Mouse (Mus musculus): ENCODE data around the gene Zfhx3. TPM values are rescaled to one million over a fixed set of nuclear protein-coding genes. Genes with fewer than 3 reads are reported as not detected.

Zfhx3 gene
- polyA plus RNA-seq, 1 experiment from 2014 or later = 13.9 TPM

DNA sequence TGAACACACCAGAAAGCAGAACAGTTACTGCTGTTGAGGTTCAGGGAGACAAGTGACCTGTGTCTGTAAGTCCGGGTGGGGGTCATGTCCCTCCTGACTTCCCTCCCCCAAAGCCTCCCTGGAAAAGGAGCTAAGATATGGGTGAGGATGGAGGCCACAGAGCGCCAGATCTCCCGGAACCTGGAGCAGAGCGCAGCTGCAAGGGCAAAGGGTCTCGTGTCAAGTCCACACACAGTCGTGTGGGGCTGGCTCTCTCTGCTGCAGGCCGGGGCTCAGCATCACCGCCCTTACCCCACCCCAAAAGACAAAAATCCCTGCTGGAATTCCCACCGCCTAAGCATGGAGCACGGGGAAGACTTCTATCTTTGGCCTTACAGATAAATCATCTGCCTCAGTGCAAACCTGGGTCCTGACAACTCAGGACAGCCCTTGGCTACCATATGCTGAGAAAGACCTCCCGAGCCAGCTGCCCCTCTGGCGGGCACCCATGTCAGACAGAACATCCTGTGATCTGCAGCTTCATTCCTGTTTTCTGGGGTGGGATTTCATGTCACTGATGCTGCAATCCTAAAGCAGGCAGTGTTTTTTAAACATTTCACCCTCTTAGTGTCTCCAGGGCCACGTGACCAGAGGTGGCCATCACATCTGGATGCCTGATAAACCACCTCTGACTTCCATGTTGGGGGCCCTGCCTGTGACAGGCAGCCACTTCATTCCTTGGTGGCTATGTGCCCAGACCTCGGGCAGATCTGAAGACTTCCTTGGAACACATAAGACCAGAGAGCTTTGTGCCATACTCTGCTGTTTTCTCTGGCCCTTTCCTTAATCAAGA, 926.0 kb downstream of the Zfhx3 start:
- no peaks in the 10 kb centered on the region for H3K27me3 ChIP-seq
- H3K27ac ChIP-seq (replicated peaks) = no peak overlapping the region
- no peaks in the 10 kb centered on the region for H3K9me3 ChIP-seq (replicated peaks)
- 76% methylated on average over 14 of the region's 14 CpGs for WGBS
- no peaks in the 10 kb centered on the region for H3K36me3 ChIP-seq
- H3K4me1 ChIP-seq = peaks cover 18% of the 10 kb centered on the region; the same call in 1 of the 2 replicates
- ATAC-seq (ENCODE audit: insufficient number of reproducible peaks, low FRiP score, low TSS enrichment, low read depth) = no peak
- no peak overlapping the region for H3K9ac ChIP-seq
- no peak overlapping the region for H3K4me2 ChIP-seq (replicated peaks)
- H3K4me3 ChIP-seq (replicated peaks) = no peak overlapping the region

DNA sequence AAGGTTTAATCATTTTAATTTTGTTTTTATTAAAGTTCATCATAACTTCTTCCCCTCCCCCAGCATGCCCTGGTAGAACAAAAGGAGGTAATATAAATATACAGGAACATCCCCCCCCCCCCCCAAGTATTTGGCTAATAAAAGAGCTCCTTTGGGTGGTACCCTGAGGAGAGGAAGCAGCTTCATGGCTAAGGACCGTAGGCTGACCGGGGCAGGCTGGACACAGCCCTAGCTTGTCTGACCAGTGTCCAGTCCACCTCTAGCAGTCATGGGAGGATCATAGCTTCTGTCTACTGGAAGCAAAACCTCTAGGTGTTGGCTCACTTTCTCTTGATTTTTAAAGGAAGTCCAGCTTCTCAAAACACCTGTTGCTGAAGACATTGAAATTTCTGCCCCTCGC, 927.0 kb downstream of the Zfhx3 start:
- no peak overlapping the region for H3K9ac ChIP-seq
- H3K9me3 ChIP-seq (replicated peaks) = no peaks in the 10 kb centered on the region
- H3K27me3 ChIP-seq = no peaks in the 10 kb centered on the region
- H3K27ac ChIP-seq (replicated peaks) = no peak overlapping the region
- 73% methylated on average over 3 of the region's 3 CpGs for WGBS
- ATAC-seq (ENCODE audit: insufficient number of reproducible peaks, low FRiP score, low TSS enrichment, low read depth) = no peak
- no peak overlapping the region for H3K4me3 ChIP-seq (replicated peaks)
- H3K4me2 ChIP-seq (replicated peaks) = no peak overlapping the region
- peaks cover 17% of the 10 kb centered on the region; the same call in 1 of the 2 replicates for H3K4me1 ChIP-seq
- H3K36me3 ChIP-seq = no peaks in the 10 kb centered on the region

DNA sequence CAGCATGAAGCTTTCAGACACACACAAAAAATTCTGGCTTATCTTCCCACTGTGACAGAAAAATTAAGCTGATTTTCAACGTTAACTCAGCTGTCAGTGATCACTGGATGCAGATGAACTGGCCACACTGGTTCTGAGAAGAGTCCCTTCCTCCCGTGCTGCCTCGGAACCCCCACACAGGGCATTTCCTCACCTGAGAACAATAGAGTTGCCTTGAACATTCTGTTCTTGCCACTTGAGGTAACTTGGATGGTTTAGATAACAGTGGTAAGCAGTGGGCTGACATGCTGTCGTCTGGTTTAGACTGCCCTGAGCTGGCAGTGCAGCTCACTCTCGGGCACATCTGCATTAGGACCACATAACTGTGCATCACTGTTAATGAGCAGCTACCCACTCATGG, 927.5 kb downstream of the Zfhx3 start:
- Histone ChIP-seq H3K27ac (replicated peaks) (no peak overlapping the region), H3K9me3 (replicated peaks) (no peaks in the 10 kb centered on the region), H3K4me2 (replicated peaks) (no peak overlapping the region), H3K4me3 (replicated peaks) (no peak overlapping the region), H3K4me1 (peaks cover 17% of the 10 kb centered on the region; the same call in 1 of the 2 replicates), H3K36me3 (no peaks in the 10 kb centered on the region), H3K9ac (no peak overlapping the region), H3K27me3 (no peaks in the 10 kb centered on the region)
- 76% methylated on average over 5 of the region's 5 CpGs for WGBS
- ATAC-seq (ENCODE audit: insufficient number of reproducible peaks, low FRiP score, low TSS enrichment, low read depth) = no peak

DNA sequence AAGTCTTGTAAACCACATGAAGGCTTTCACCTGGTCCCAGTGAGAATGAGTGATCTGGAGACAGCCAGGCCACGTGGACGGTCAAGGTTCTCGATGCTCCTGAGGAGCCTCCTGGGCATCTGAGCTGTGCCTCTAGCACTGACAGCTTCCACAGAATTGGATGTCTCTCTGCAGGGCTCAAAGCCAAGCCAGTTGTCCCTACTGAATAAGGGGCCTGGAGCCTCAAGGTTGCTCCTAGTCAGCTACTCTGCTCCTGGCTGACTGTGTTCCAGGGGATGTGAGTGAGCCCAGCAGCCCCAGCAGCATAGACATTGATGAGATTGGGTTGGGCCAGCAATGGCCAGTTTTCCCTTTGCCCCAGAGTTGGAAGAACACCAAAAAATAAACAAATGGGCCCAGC, 927.9 kb downstream of the Zfhx3 start:
- H3K4me1 ChIP-seq = peaks cover 17% of the 10 kb centered on the region; the same call in 1 of the 2 replicates
- H3K27ac ChIP-seq (replicated peaks) = no peak overlapping the region
- no peaks in the 10 kb centered on the region for H3K9me3 ChIP-seq (replicated peaks)
- 81% methylated on average over 3 of the region's 3 CpGs for WGBS
- no peak overlapping the region for H3K4me2 ChIP-seq (replicated peaks)
- no peak for ATAC-seq (ENCODE audit: insufficient number of reproducible peaks, low FRiP score, low TSS enrichment, low read depth)
- H3K9ac ChIP-seq = no peak overlapping the region
- H3K36me3 ChIP-seq = no peaks in the 10 kb centered on the region
- no peak overlapping the region for H3K4me3 ChIP-seq (replicated peaks)
- H3K27me3 ChIP-seq = no peaks in the 10 kb centered on the region

DNA sequence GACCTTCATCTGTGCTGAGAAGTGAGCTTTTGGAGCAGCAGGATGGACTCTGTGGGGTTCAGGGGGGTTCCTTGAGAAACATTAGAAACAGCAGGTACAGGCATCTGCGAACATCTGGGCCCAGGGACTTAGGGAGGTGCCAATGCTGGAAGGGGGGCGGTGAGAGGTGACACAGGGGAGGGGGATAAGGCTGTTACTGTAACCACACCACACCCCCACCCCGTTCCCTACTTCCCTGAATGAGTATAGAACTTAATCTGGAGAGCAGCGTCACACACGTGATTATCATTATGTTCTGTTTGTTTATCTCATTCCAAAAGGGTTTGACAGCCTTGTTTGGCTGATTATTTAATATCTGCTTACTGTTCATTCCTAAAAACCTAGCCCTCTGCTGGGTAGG, 933.3 kb downstream of the Zfhx3 start:
- no peaks in the 10 kb centered on the region for H3K36me3 ChIP-seq
- WGBS = 75% methylated on average over 5 of the region's 5 CpGs
- no peak overlapping the region for H3K4me2 ChIP-seq (replicated peaks)
- peaks cover 9% of the 10 kb centered on the region; the same call in 1 of the 2 replicates for H3K4me1 ChIP-seq
- H3K27me3 ChIP-seq = no peaks in the 10 kb centered on the region
- H3K4me3 ChIP-seq (replicated peaks) = no peak overlapping the region
- H3K9me3 ChIP-seq (replicated peaks) = no peaks in the 10 kb centered on the region
- H3K27ac ChIP-seq (replicated peaks) = no peak overlapping the region
- no peak overlapping the region for H3K9ac ChIP-seq
- ATAC-seq (ENCODE audit: insufficient number of reproducible peaks, low FRiP score, low TSS enrichment, low read depth) = no peak

DNA sequence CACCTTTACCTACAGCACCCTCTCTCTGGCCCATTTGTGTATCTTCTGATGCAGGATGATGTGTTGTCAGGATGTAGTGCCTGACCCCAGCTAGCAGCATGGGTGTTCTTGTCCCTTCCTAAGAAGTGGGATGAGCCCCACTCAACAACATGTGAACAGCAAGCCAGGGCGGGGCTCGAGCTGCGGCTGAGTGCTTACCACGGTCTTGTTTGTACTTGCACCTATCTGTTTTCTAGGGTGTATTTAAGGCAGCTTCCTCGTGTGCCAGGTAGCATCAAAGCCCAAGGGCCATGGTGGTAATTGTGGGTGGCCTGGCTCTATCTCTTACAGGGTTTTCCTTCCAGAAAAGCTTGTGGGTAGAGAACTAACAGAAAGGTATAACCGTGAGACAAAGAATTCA, 937.7 kb downstream of the Zfhx3 start:
- 67% methylated on average over 6 of the region's 6 CpGs for WGBS
- Histone ChIP-seq H3K36me3 (no peaks in the 10 kb centered on the region), H3K27me3 (no peaks in the 10 kb centered on the region), H3K4me3 (replicated peaks) (no peak overlapping the region), H3K9me3 (replicated peaks) (no peaks in the 10 kb centered on the region), H3K9ac (no peak overlapping the region), H3K27ac (replicated peaks) (no peak overlapping the region), H3K4me1 (peaks cover 16% of the 10 kb centered on the region), H3K4me2 (replicated peaks) (no peak overlapping the region)
- no peak for ATAC-seq (ENCODE audit: insufficient number of reproducible peaks, low FRiP score, low TSS enrichment, low read depth)

DNA sequence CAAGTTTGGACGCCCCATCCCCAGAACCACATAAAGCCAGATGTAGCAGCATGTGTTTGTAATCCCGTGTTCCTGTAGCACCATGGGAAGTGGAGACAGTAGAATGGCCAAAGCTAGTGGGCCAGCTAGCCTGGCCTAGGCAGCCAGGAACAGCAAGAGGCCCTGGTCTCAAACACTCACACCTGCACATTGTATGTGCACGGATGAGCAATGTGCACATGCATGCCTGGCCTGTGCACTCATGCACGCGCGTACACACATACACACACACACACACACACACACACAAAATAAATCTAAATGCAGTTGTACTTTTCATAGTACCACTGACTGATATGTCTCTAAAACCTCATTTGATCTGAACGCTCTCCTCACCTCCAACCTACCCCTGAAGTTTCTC, 938.9 kb downstream of the Zfhx3 start:
- 88% methylated on average over 7 of the region's 7 CpGs for WGBS
- no peak for ATAC-seq (ENCODE audit: insufficient number of reproducible peaks, low FRiP score, low TSS enrichment, low read depth)

DNA sequence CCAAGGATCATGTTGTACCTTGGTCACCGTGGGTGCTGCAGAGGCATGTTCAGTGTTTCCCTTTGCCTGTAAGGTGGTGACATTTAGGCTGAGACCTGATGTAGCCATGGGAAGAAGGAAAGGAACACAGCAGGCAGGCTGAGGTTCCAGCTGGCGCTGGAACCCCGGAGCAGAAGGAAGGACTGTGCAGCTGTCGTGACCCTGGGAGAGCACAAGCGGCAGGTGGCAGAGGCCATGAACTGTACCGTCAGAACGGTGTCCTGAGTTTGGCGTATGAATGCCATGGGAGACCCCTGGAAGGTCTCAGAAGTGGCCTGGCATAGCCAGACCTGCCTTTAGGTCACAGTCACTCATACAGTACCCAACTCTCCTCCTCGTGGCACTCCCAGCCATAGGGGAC, 939.6 kb downstream of the Zfhx3 start:
- H3K27me3 ChIP-seq = no peaks in the 10 kb centered on the region
- no peaks in the 10 kb centered on the region for H3K9me3 ChIP-seq (replicated peaks)
- no peak overlapping the region for H3K27ac ChIP-seq (replicated peaks)
- no peak overlapping the region for H3K4me3 ChIP-seq (replicated peaks)
- WGBS = 79% methylated on average over 9 of the region's 9 CpGs
- no peak for ATAC-seq (ENCODE audit: insufficient number of reproducible peaks, low FRiP score, low TSS enrichment, low read depth)
- no peak overlapping the region for H3K9ac ChIP-seq
- peaks cover 31% of the 10 kb centered on the region for H3K4me1 ChIP-seq
- H3K4me2 ChIP-seq (replicated peaks) = no peak overlapping the region
- H3K36me3 ChIP-seq = no peaks in the 10 kb centered on the region

More for the DNA sequence above, 938.9 kb downstream of the Zfhx3 start:
- Histone ChIP-seq H3K4me2 (replicated peaks) (no peak overlapping the region), H3K36me3 (no peaks in the 10 kb centered on the region), H3K27me3 (no peaks in the 10 kb centered on the region), H3K9me3 (replicated peaks) (no peaks in the 10 kb centered on the region), H3K27ac (replicated peaks) (no peak overlapping the region), H3K4me1 (peaks cover 24% of the 10 kb centered on the region), H3K4me3 (replicated peaks) (no peak overlapping the region), H3K9ac (no peak overlapping the region)

DNA sequence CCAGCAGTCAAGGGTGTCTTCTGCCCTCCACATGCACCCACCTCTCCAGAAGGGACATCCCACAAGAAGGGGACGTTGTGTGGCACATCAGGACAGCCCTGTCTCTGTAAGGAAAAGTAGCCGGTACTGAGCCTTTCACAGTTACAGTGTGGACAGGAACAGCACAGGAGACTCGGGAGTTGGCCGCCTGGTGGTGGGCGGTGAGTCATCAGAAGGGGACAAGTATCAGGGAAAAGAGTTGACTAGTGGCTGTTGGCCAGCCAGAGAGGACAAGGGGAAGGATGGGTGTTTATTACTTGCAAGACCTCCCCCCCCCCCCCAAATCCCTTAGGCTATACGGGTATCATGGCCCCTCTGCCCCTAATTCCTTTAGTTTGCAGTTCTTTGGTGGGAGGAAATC, 940.9 kb downstream of the Zfhx3 start:
- H3K4me2 ChIP-seq (replicated peaks) = no peak overlapping the region
- WGBS = 81% methylated on average over 6 of the region's 6 CpGs
- peaks cover 35% of the 10 kb centered on the region for H3K4me1 ChIP-seq
- H3K27ac ChIP-seq (replicated peaks) = no peak overlapping the region
- H3K4me3 ChIP-seq (replicated peaks) = no peak overlapping the region
- H3K27me3 ChIP-seq = no peaks in the 10 kb centered on the region
- no peak overlapping the region for H3K9ac ChIP-seq
- no peaks in the 10 kb centered on the region for H3K36me3 ChIP-seq
- ATAC-seq (ENCODE audit: insufficient number of reproducible peaks, low FRiP score, low TSS enrichment, low read depth) = no peak
- H3K9me3 ChIP-seq (replicated peaks) = no peaks in the 10 kb centered on the region

DNA sequence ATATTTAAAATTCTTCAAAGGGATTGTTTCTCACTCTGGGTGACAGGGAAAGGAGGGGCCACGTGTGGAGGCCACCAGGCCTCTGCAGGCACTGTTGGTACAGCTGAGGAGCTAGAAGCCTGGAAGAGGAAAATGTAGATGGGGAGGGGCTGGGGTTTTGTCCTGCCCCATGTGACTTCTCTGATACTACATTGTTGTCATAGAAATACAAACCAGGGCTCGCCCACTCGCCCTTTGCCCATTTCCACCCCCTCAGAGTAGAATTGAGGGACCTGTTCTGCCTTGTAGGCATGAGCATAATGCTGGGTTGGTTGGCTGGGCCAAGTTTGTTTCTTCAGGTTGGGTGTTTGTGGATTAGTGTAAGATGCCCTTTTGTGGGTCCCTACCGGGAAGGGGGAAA, 942.5 kb downstream of the Zfhx3 start:
- Histone ChIP-seq H3K27ac (replicated peaks) (0 out of 2 replicates have a peak overlapping the region, but pooled peaks have one; percentile 25), H3K27me3 (no peaks in the 10 kb centered on the region), H3K9ac (no peak overlapping the region), H3K9me3 (replicated peaks) (no peaks in the 10 kb centered on the region), H3K36me3 (no peaks in the 10 kb centered on the region), H3K4me1 (peaks cover 41% of the 10 kb centered on the region), H3K4me2 (replicated peaks) (no peak overlapping the region), H3K4me3 (replicated peaks) (no peak overlapping the region)
- ATAC-seq (ENCODE audit: insufficient number of reproducible peaks, low FRiP score, low TSS enrichment, low read depth) = no peak
- 60% methylated on average over 4 of the region's 4 CpGs for WGBS

DNA sequence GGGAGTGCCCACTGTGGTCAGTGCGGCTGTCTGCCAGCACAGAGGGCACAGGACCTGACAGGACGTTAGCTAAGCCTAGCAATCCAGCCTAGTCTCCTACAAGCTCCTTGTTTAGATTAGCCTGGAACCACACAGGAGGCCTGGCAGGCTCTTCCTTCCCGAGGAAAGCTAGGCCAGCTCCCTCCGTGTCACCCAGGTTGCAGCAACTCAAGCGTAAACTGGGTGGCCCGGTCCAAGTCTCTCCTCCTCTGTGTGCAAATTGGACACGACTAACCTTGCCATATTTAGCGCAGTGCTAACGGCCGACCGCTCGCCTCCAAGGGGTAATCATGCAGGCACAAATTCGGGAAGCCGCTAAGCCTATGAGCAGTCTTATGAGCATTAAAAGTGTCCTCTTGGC, 943.0 kb downstream of the Zfhx3 start:
- Histone ChIP-seq H3K4me3 (replicated peaks) (no peak overlapping the region), H3K4me1 (peaks cover 37% of the 10 kb centered on the region), H3K36me3 (no peaks in the 10 kb centered on the region), H3K9ac (no peak overlapping the region), H3K9me3 (replicated peaks) (no peaks in the 10 kb centered on the region), H3K27me3 (no peaks in the 10 kb centered on the region), H3K27ac (replicated peaks) (peak overlapping the region; percentile 25; the same call in 1 of the 2 replicates), H3K4me2 (replicated peaks) (no peak overlapping the region)
- 70% methylated on average over 14 of the region's 14 CpGs for WGBS
- ATAC-seq (ENCODE audit: insufficient number of reproducible peaks, low FRiP score, low TSS enrichment, low read depth) = no peak; the same call in 1 of the 2 replicates

DNA sequence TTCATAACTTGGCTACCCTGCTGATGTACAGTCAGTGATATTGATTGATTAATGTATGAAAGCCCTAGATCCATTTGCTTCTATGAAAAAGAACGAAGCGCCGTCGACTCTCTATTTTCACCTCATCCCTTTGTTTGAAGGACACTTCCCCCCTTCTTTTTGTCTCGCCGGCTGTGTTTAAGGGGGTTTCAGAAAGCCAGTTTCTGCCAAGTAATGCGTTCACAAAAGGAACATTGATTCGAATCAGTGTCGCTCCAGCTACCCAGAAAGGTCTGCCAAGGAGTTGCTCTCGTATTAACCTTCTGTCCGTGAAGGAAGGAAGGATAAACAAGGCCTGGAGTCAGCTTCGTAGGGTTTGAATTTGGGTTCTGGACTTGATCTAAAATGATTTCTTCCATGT, 943.4 kb downstream of the Zfhx3 start:
- Histone ChIP-seq H3K27ac (replicated peaks) (peak overlapping the region; percentile 25; the same call in 1 of the 2 replicates), H3K9ac (no peak overlapping the region), H3K4me3 (replicated peaks) (no peak overlapping the region), H3K9me3 (replicated peaks) (no peaks in the 10 kb centered on the region), H3K4me1 (peaks cover 33% of the 10 kb centered on the region), H3K4me2 (replicated peaks) (no peak overlapping the region), H3K27me3 (no peaks in the 10 kb centered on the region), H3K36me3 (no peaks in the 10 kb centered on the region)
- 75% methylated on average over 12 of the region's 12 CpGs for WGBS
- ATAC-seq (ENCODE audit: insufficient number of reproducible peaks, low FRiP score, low TSS enrichment, low read depth) = no peak
